Mouse (Mus musculus) leukemia stem cell, adult 10-12 weeks (primary cell): ENCODE data around the gene Tmem86b. TPM values are rescaled to one million over a fixed set of nuclear protein-coding genes. Genes with fewer than 3 reads are reported as not detected.

Experiments
- polyA plus RNA-seq: library from polyadenylated mRNA; stranded (reverse); fragments of >175 nt; gene quantifications from 2 replicates; pipeline ENCODE4 v1.2.3, GENCODE M21; 2012; ENCODE audit warnings: low replicate concordance

Tmem86b gene
- polyA plus RNA-seq: 5.7 and 12.8 TPM in 2 replicates

DNA sequence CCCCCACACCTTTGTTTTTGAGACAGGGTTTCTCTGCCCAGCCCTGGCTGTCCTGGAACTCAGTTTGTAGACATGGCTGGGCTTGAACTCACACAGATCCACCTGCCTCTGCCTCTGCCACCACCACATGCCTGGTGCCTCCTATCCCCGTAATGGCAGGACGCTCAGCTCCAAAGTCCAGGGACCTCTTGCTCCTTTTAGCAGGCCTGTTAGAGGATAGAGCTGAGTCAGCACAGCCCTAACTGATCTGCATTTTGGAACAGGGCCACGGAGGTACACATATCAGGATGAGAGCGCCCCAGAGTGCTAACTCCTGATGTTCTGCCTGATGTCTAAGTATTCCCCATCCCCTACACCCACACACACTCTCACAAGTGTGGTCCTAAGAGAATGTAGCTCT, at the start of gene Tmem86b:
Tmem86b (minus strand) TSS at position 392 of the 400 bp plus-strand sequence.

DNA sequence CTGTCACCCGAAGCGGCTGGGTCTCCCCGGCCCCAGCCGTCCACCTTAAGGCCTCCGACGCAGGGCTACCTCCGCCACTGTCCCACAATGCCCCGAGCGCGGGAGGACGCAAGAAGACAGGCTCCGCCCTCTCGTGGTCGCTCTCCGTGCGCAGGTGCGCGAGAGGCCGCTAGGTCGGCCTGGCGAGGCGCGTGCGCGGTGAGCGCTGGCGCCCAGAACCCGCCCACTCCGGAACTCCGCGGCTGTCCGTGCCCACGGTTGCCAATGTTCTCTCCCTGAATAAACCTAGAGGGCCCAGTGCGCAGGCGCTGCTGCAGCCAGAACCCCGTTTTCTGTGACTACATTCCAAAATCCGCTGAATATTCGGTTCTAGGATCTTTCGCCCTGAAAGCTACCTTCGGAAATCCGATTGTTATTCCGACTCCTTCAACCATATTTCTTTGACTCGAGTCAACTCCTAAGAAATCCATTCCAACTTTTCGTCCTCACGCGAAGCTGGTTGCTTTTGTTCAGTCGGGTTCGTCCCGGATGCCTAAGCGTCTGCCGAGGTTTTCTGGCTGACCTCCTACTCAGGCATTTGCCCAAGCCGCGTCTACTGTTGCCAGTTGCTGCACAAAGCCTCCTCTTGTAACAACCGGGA, 27.8 kb upstream of the Tmem86b start, which contains the start of gene Ppp6r1:
Ppp6r1 (minus strand) TSS at position 108 of the 640 bp plus-strand sequence.

DNA sequence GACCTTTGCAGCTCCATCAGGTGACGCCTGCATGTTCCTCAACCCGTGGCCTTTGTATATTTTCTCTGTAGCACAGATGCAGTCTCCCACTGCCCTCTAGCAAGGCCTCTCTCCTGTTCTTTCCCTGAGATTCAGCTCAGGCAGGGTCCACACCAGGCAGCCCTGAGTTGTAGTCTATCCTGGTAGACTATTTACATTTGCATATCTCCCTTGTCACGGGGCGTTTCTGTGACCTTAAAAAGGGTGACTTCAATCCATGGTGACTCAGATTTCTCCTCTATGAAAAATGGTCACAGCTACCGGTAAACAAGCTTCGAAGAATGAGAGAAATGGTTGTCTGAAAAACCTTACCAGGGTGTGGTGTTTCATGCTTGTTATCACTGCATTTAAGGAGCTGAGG, 27.3 kb downstream of the Tmem86b start, which contains the start of gene Ptprh:
Ptprh (minus strand) TSS at position 169 of the 400 bp plus-strand sequence.

Other genes with a start within 250 kb of the Tmem86b start
- not detected in 2 replicates for gene Gp6, start 233.7 kb downstream of the Tmem86b start, polyA plus RNA-seq
- gene Rdh13, start 185.8 kb downstream of the Tmem86b start, polyA plus RNA-seq: 1.4 and 9.1 TPM in 2 replicates
- gene Eps8l1, start 170.7 kb downstream of the Tmem86b start, polyA plus RNA-seq: 0.37 TPM in 1 of 2 replicates, not detected in the other
- gene Ppp1r12c, start 129.7 kb downstream of the Tmem86b start, polyA plus RNA-seq: 226 and 282 TPM in 2 replicates
- 0.57 TPM in 1 of 2 replicates, not detected in the other for gene Tnnt1, start 115.0 kb downstream of the Tmem86b start, polyA plus RNA-seq
- 1.0 and 1.6 TPM in 2 replicates for gene Tnni3, start 107.2 kb downstream of the Tmem86b start, polyA plus RNA-seq
- gene Dnaaf3, start 99.0 kb downstream of the Tmem86b start, polyA plus RNA-seq: 2.2 and 2.7 TPM in 2 replicates
- gene Syt5, start 83.9 kb downstream of the Tmem86b start, polyA plus RNA-seq: 0.13 and 0.16 TPM in 2 replicates
- not detected in 2 replicates for gene Ptprh, start 27.4 kb downstream of the Tmem86b start, polyA plus RNA-seq
- gene Ppp6r1, start 27.6 kb upstream of the Tmem86b start, polyA plus RNA-seq: 230 and 262 TPM in 2 replicates
- 171 and 194 TPM in 2 replicates for gene Hspbp1, start 53.6 kb upstream of the Tmem86b start, polyA plus RNA-seq
- 0.20 TPM in 2 replicates for gene Brsk1, start 59.2 kb upstream of the Tmem86b start, polyA plus RNA-seq
- gene Tmem150b, start 93.8 kb upstream of the Tmem86b start, polyA plus RNA-seq: 0.17 TPM in 1 of 2 replicates, not detected in the other
- gene Kmt5c, start 108.7 kb upstream of the Tmem86b start, polyA plus RNA-seq: 564 and 1,345 TPM in 2 replicates
- gene Cox6b2, start 121.7 kb upstream of the Tmem86b start, polyA plus RNA-seq: 70.9 and 249 TPM in 2 replicates
- not detected in 2 replicates for gene Fam71e2, start 139.9 kb upstream of the Tmem86b start, polyA plus RNA-seq
- 0.17 and 0.43 TPM in 2 replicates for gene Il11, start 151.4 kb upstream of the Tmem86b start, polyA plus RNA-seq
- not detected in 2 replicates for gene Tmem190, start 151.5 kb upstream of the Tmem86b start, polyA plus RNA-seq
- 141 and 302 TPM in 2 replicates for gene Tmem238, start 158.2 kb upstream of the Tmem86b start, polyA plus RNA-seq
- gene Rpl28, start 161.5 kb upstream of the Tmem86b start, polyA plus RNA-seq: 2,040 and 3,887 TPM in 2 replicates
- 297 and 1,174 TPM in 2 replicates for gene Ube2s, start 181.2 kb upstream of the Tmem86b start, polyA plus RNA-seq
- gene Shisa7, start 213.3 kb upstream of the Tmem86b start, polyA plus RNA-seq: 0.09 TPM in 1 of 2 replicates, not detected in the other
- gene Isoc2b, start 238.8 kb upstream of the Tmem86b start, polyA plus RNA-seq: 0.36 and 0.54 TPM in 2 replicates
- 2.1 and 10.8 TPM in 2 replicates for gene Isoc2a, start 245.7 kb upstream of the Tmem86b start, polyA plus RNA-seq